Mouse (Mus musculus) T-helper 2 cell (primary cell): ENCODE measurements around the gene Pxmp2.

Source experiments
- in situ Hi-C: fragments of 300-600 bp; cut with MboI, MseI; formaldehyde crosslinking; loops from one replicate; pipeline ENCODE4 v1.15.1; 2025; ENCODE audit warnings: high pct_unique_total_duplicates

Gene Pxmp2

GRCm38 (mm10) chr5:110231638-110232037 is 54.3 kb downstream of the Pxmp2 start:
- in situ Hi-C loops = loop anchor here (5.0 kb wide), 2 partner anchors 51 to 54 kb away; partner anchors contain the start of gene Golga3

- in situ Hi-C loops = loop anchor here (5.0 kb wide), 2 partner anchors 51 to 54 kb away; partner anchors contain the start of gene Golga3
Observed at GRCm38 (mm10) chr5:110230780-110231461, 55.1 kb downstream of the Pxmp2 start, which contains the start of gene Ankle2. Gene Ankle2 (plus strand): TSS chr5:110231004.

GRCm38 (mm10) chr5:110230401-110230779 is 55.6 kb downstream of the Pxmp2 start:
- in situ Hi-C loops = loop anchor here (5.0 kb wide), 2 partner anchors 52 to 53 kb away; partner anchors contain the start of gene Golga3

- in situ Hi-C loops = no loop called here
Observed at GRCm38 (mm10) chr5:110227336-110227883, 58.6 kb downstream of the Pxmp2 start.

GRCm38 (mm10) chr5:110225056-110225455 is 60.9 kb downstream of the Pxmp2 start:
- in situ Hi-C loops = no loop called here
